Mouse (Mus musculus) kidney, adult 11 months (tissue): ENCODE measurements around the gene Lipe.
"Not testable (repeated sequence)": the region's sequence is repeated elsewhere in the genome, so short reads cannot be mapped to it uniquely, and the experiment has no call there.

Experiments
- DNase-seq: peaks from one replicate; pipeline ENCODE4 v3.0.0; 2022

The Lipe gene

GRCm38 (mm10) chr7:25411861-25412260 is 13.4 kb upstream of the Lipe start:
- DNase-seq: no peak

- DNase-seq: no peak
Observed at GRCm38 (mm10) chr7:25410969-25411615, 12.6 kb upstream of the Lipe start.

GRCm38 (mm10) chr7:25409114-25409760 is 10.7 kb upstream of the Lipe start:
- DNase-seq: no peak

GRCm38 (mm10) chr7:25406468-25406867 is 8.0 kb upstream of the Lipe start:
- DNase-seq: no peak

- DNase-seq: peak; percentile 76
Observed at GRCm38 (mm10) chr7:25402671-25403101, 4.2 kb upstream of the Lipe start.

GRCm38 (mm10) chr7:25401986-25402385 is 3.5 kb upstream of the Lipe start:
- DNase-seq: no peak

GRCm38 (mm10) chr7:25401551-25401950 is 3.0 kb upstream of the Lipe start:
- DNase-seq: no peak

- DNase-seq: not testable (repeated sequence)
Observed at GRCm38 (mm10) chr7:25399028-25399427, 518 bp upstream of the Lipe start.

- DNase-seq: no peak
Observed at GRCm38 (mm10) chr7:25396621-25397020, 1.9 kb downstream of the Lipe start.

- peak; percentile 97 for DNase-seq
Observed at GRCm38 (mm10) chr7:25395558-25396521, 2.7 kb downstream of the Lipe start.

- no peak for DNase-seq
Observed at GRCm38 (mm10) chr7:25395186-25395557, 3.3 kb downstream of the Lipe start.

GRCm38 (mm10) chr7:25394754-25395153 is 3.8 kb downstream of the Lipe start:
- DNase-seq: no peak

GRCm38 (mm10) chr7:25393451-25394210 is 4.9 kb downstream of the Lipe start:
- DNase-seq: no peak

GRCm38 (mm10) chr7:25392851-25393250 is 5.7 kb downstream of the Lipe start:
- DNase-seq: no peak

GRCm38 (mm10) chr7:25391856-25392453 is 6.6 kb downstream of the Lipe start:
- DNase-seq: peak; percentile 72

- DNase-seq: no peak
Observed at GRCm38 (mm10) chr7:25390986-25391385, 7.5 kb downstream of the Lipe start.

- DNase-seq: peak; percentile 92
Observed at GRCm38 (mm10) chr7:25390054-25390770, 8.3 kb downstream of the Lipe start.

- no peak for DNase-seq
Observed at GRCm38 (mm10) chr7:25388916-25389315, 9.6 kb downstream of the Lipe start.

- no peak for DNase-seq
Observed at GRCm38 (mm10) chr7:25387811-25388440, 10.6 kb downstream of the Lipe start.

- peak; percentile 96 for DNase-seq
Observed at GRCm38 (mm10) chr7:25385850-25386555, 12.5 kb downstream of the Lipe start.
